Mouse (Mus musculus) liver, adult 2 months (tissue): ENCODE results near the gene Myt1. TPM values are rescaled to one million over a fixed set of nuclear protein-coding genes. Genes with fewer than 3 reads are reported as not detected.
A peak's percentile ranks its signal among the peaks of the same experiment; 100 is the strongest.

Experiments used
- DNase-seq: peaks from one replicate; pipeline ENCODE4 v3.0.0-alpha.2; 2011; ENCODE audit warnings: low read depth, low spot score; ENCODE audit errors: extremely low read depth
- H3K27ac ChIP-seq: fragments of 200-500 bp; replicated peaks from 2 replicates; pipeline ENCODE4 v1.5.1; 2012; ENCODE audit warnings: low read depth, mild to moderate bottlenecking, control low read depth, inconsistent platforms, low read length; ENCODE audit not compliant: insufficient read depth
- H3K27me3 ChIP-seq: fragments of 200-500 bp; 2 replicates; pipeline ENCODE4 v1.6.1; 2012; ENCODE audit warnings: mild to moderate bottlenecking, moderate library complexity, low read length, inconsistent platforms; ENCODE audit not compliant: control insufficient read depth, insufficient read depth
- H3K36me3 ChIP-seq: fragments of 200-500 bp; 2 replicates; pipeline ENCODE4 v1.6.1; 2012; ENCODE audit warnings: low read length, inconsistent platforms; ENCODE audit not compliant: control insufficient read depth, insufficient read depth
- H3K4me1 ChIP-seq: fragments of 200-500 bp; 2 replicates; pipeline ENCODE4 v1.6.1; 2011; ENCODE audit warnings: low read length; ENCODE audit not compliant: control insufficient read depth, insufficient read depth
- H3K4me3 ChIP-seq: fragments of 200-500 bp; 2 replicates; pipeline ENCODE4 v1.5.1; 2011; ENCODE audit warnings: low read depth, mild to moderate bottlenecking, control low read depth, low read length, moderate library complexity; ENCODE audit not compliant: insufficient read depth
- H3K79me2 ChIP-seq: fragments of 200-500 bp; 2 replicates; pipeline ENCODE4 v1.6.1; 2012; ENCODE audit warnings: inconsistent platforms, mild to moderate bottlenecking, low read length, moderate library complexity; ENCODE audit not compliant: control insufficient read depth, insufficient read depth
- H3K9ac ChIP-seq: fragments of 200-500 bp; 2 replicates; pipeline ENCODE4 v1.6.1; 2012; ENCODE audit warnings: low read depth, mild to moderate bottlenecking, control low read depth, inconsistent platforms, low read length
- CTCF ChIP-seq: fragments of 200-500 bp; IDR thresholded peaks from 2 replicates; pipeline ENCODE4 v1.5.1; 2011; ENCODE audit warnings: low read depth, low read length, control low read depth
- POLR2A ChIP-seq: fragments of 200-500 bp; IDR thresholded peaks from 2 replicates; pipeline ENCODE4 v1.6.1; 2011; ENCODE audit warnings: low read length, control low read depth; ENCODE audit not compliant: insufficient read depth; ENCODE audit errors: extremely low read depth
- WGBS: fragments of 180-500 bp; shearing (Covaris S2); methylation state at CpG from one replicate; pipeline ENCODE4 v1.1.7; 2018; 5-methylcytosine and 5-hydroxymethylcytosine counted together
- polyA plus RNA-seq: library from polyadenylated mRNA; depleted of rRNA; stranded (reverse); fragments of >200 nt; gene quantifications from 2 replicates; pipeline ENCODE4 v1.2.3, GENCODE M21; 2012; rRNA removed
- total RNA-seq: library from RNA; depleted of rRNA; stranded (reverse); fragments of >200 nt; gene quantifications from 2 replicates; pipeline ENCODE4 v1.2.3, GENCODE M21; 2014; rRNA removed

Gene Myt1
- total and polyA plus RNA-seq, 2 experiments: not detected

- Histone ChIP-seq H3K9ac (no peak overlapping the region), H3K4me1 (peaks cover 6% of the 10 kb centered on the region), H3K27ac (no peak overlapping the region), H3K27me3 (no peaks in the 10 kb centered on the region), H3K4me3 (no peak overlapping the region), H3K79me2 (no peaks in the 10 kb centered on the region; the same call in 1 of the 2 replicates), H3K36me3 (peaks cover 16% of the 10 kb centered on the region)
- WGBS: 43% methylated on average over 5 of the region's 5 CpGs
- peak; percentile 65 for DNase-seq
- TF ChIP-seq CTCF (peak; percentile 62), POLR2A (no peak)
Observed at GRCm38 (mm10) chr2:181866931-181867330, 103.8 kb downstream of the Myt1 start.

- Histone ChIP-seq H3K9ac (no peak overlapping the region), H3K4me3 (no peak overlapping the region), H3K79me2 (no peaks in the 10 kb centered on the region), H3K36me3 (peaks cover 16% of the 10 kb centered on the region), H3K27ac (no peak overlapping the region), H3K4me1 (no peaks in the 10 kb centered on the region; the same call in 1 of the 2 replicates), H3K27me3 (no peaks in the 10 kb centered on the region)
- WGBS: 96% methylated on average over 2 of the region's 2 CpGs
- DNase-seq: no peak
- no peak for TF ChIP-seq CTCF
- no peak for TF ChIP-seq POLR2A
Observed at GRCm38 (mm10) chr2:181871039-181871438, 107.9 kb downstream of the Myt1 start.

Other genes with a start within 250 kb of the Myt1 start
- gene Dnajc5, start 242.8 kb upstream of the Myt1 start, total RNA-seq: 20.2 and 23.8 TPM in 2 replicates
- gene Dnajc5, start 242.8 kb upstream of the Myt1 start, polyA plus RNA-seq: 28.6 and 30.7 TPM in 2 replicates
- 28.1 and 30.9 TPM in 2 replicates for gene Uckl1, start 178.4 kb upstream of the Myt1 start, total RNA-seq
- 49.1 and 90.1 TPM in 2 replicates for gene Uckl1, start 178.4 kb upstream of the Myt1 start, polyA plus RNA-seq
- 24.3 and 27.3 TPM in 2 replicates for gene Prpf6, start 171.5 kb upstream of the Myt1 start, total RNA-seq
- 11.1 and 13.4 TPM in 2 replicates for gene Prpf6, start 171.5 kb upstream of the Myt1 start, polyA plus RNA-seq
- 9.5 and 15.1 TPM in 2 replicates for gene Zfp512b, start 170.5 kb upstream of the Myt1 start, total RNA-seq
- gene Zfp512b, start 170.5 kb upstream of the Myt1 start, polyA plus RNA-seq: 16.9 and 28.0 TPM in 2 replicates
- 0.54 and 0.55 TPM in 2 replicates for gene Samd10, start 164.1 kb upstream of the Myt1 start, total RNA-seq
- gene Samd10, start 164.1 kb upstream of the Myt1 start, polyA plus RNA-seq: 2.2 and 4.6 TPM in 2 replicates
- not detected in 2 replicates for gene Gm29797, start 106.3 kb upstream of the Myt1 start, total RNA-seq
- not detected in 2 replicates for gene Gm29797, start 106.3 kb upstream of the Myt1 start, polyA plus RNA-seq
- 1.4 and 2.9 TPM in 2 replicates for gene Sox18, start 91.7 kb upstream of the Myt1 start, total RNA-seq
- 8.0 and 9.8 TPM in 2 replicates for gene Sox18, start 91.7 kb upstream of the Myt1 start, polyA plus RNA-seq
- gene Tcea2, start 83.0 kb upstream of the Myt1 start, total RNA-seq: 1.1 and 1.4 TPM in 2 replicates
- 1.8 and 2.8 TPM in 2 replicates for gene Tcea2, start 83.0 kb upstream of the Myt1 start, polyA plus RNA-seq
- 1.5 and 3.2 TPM in 2 replicates for gene Rgs19, start 69.4 kb upstream of the Myt1 start, total RNA-seq
- 4.5 and 7.8 TPM in 2 replicates for gene Rgs19, start 69.4 kb upstream of the Myt1 start, polyA plus RNA-seq
- gene Lkaaear1, start 64.9 kb upstream of the Myt1 start, total RNA-seq: not detected in 2 replicates
- not detected in 2 replicates for gene Lkaaear1, start 64.9 kb upstream of the Myt1 start, polyA plus RNA-seq
- gene Oprl1, start 48.3 kb upstream of the Myt1 start, total RNA-seq: 0.13 TPM in 1 of 2 replicates, not detected in the other
- gene Oprl1, start 48.3 kb upstream of the Myt1 start, polyA plus RNA-seq: 0.06 TPM in 1 of 2 replicates, not detected in the other
- 39.2 and 39.5 TPM in 2 replicates for gene Pcmtd2, start 74.5 kb downstream of the Myt1 start, total RNA-seq
- gene Pcmtd2, start 74.5 kb downstream of the Myt1 start, polyA plus RNA-seq: 17.1 and 19.4 TPM in 2 replicates
- gene Polr3k, start 101.0 kb downstream of the Myt1 start, total RNA-seq: 11.7 and 14.0 TPM in 2 replicates
- gene Polr3k, start 101.0 kb downstream of the Myt1 start, polyA plus RNA-seq: 2.9 and 3.8 TPM in 2 replicates
- not detected in 2 replicates for gene Gm14496, start 227.8 kb downstream of the Myt1 start, total RNA-seq
- not detected in 2 replicates for gene Gm14496, start 227.8 kb downstream of the Myt1 start, polyA plus RNA-seq